Comparison of ENCODE assay signal across 14 mouse cellular contexts in genomic region chr16:14303676-14304075, GRCm38 (mm10). TPM values are rescaled to one million over a fixed set of nuclear protein-coding genes. Genes with fewer than 3 reads are reported as not detected.
DNase-seq lines count a peak whose midpoint lies in the region; ATAC-seq and TF ChIP-seq lines count a peak whose summit lies in the region.
"Had no signal": no experiment of that assay in that cellular context is flagged by ENCODE, and none has a peak within 500 bp of the region (broad histone marks: within the 10 kb centered on the region; RNA-seq: fewer than 3 reads in every experiment).

No protein-coding gene starts in this region.

- no peak overlapping the region for H3K4me3 ChIP-seq in forebrain, embryonic 10.5 days
- no peak overlapping the region for H3K4me3 ChIP-seq in forebrain, embryonic 11.5 days (ENCODE audit: low read depth, low read length)
- H3K4me3 ChIP-seq in lung, postnatal 0 days (ENCODE audit: low read depth, low read length): no peak overlapping the region

- ATAC-seq in forebrain, embryonic 11.5 days (replicated peaks; ENCODE audit: low FRiP score): no peak
- ATAC-seq in lung, postnatal 0 days: peak; percentile 72
- ATAC-seq in monocyte, adult 5-6 weeks (replicated peaks; ENCODE audit: insufficient number of reproducible peaks, low FRiP score, low TSS enrichment, poor library complexity, severe bottlenecking): no peak
- ATAC-seq: hindbrain, embryonic 16.5 days had no signal

- no peaks in the 10 kb centered on the region for H3K9me3 ChIP-seq in forebrain, embryonic 10.5 days
- no peaks in the 10 kb centered on the region for H3K9me3 ChIP-seq in forebrain, embryonic 11.5 days (ENCODE audit: control insufficient read depth, low read length)
- H3K9me3 ChIP-seq in lung, postnatal 0 days (ENCODE audit: low read length): no peaks in the 10 kb centered on the region

- no peak for TF ChIP-seq CTCF in lung, postnatal 0 days (IDR thresholded peaks at IDR 0.05)
- no peak for TF ChIP-seq CTCF in brain, embryonic 14.5 days (IDR thresholded peaks at IDR 0.05; ENCODE audit: borderline replicate concordance, extremely low read depth, insufficient read depth, insufficient read length)

- H3K4me1 ChIP-seq in forebrain, embryonic 10.5 days: no peaks in the 10 kb centered on the region
- H3K4me1 ChIP-seq in forebrain, embryonic 11.5 days (replicated peaks; ENCODE audit: control insufficient read depth, insufficient read depth, low read length): no peaks in the 10 kb centered on the region
- H3K4me1 ChIP-seq in lung, postnatal 0 days (ENCODE audit: insufficient read depth, low read depth, low read length): no peaks in the 10 kb centered on the region

- no peaks in the 10 kb centered on the region for H3K27me3 ChIP-seq in forebrain, embryonic 10.5 days (ENCODE audit: poor library complexity, severe bottlenecking)
- H3K27me3 ChIP-seq in forebrain, embryonic 11.5 days (ENCODE audit: control insufficient read depth, insufficient read depth, low read length): no peaks in the 10 kb centered on the region
- H3K27me3 ChIP-seq in lung, postnatal 0 days (replicated peaks; ENCODE audit: insufficient read depth, low read length): no peaks in the 10 kb centered on the region

- TF ChIP-seq EP300 in lung, postnatal 0 days (IDR thresholded peaks at IDR 0.05): no peak

- peaks cover 95% of the 10 kb centered on the region for H3K36me3 ChIP-seq in forebrain, embryonic 10.5 days (replicated peaks)
- peaks cover 2% of the 10 kb centered on the region; the same call in 1 of the 2 replicates for H3K36me3 ChIP-seq in forebrain, embryonic 11.5 days (ENCODE audit: control insufficient read depth, insufficient read depth, low read length)
- peaks cover 11% of the 10 kb centered on the region; the same call in 1 of the 2 replicates for H3K36me3 ChIP-seq in lung, postnatal 0 days (ENCODE audit: insufficient read depth, low read length)

- DNase-seq in forebrain, embryonic 10.5 days (ENCODE audit: extremely low spot score, low spot score): peak; percentile 14
- DNase-seq in forebrain, embryonic 11.5 days (ENCODE audit: low spot score): no peak
- peak; percentile 19 for DNase-seq in lung, postnatal 0 days (ENCODE audit: low spot score)
- no peak for DNase-seq in lung, postnatal 14 days
- DNase-seq in Muller cell, postnatal 12 days (ENCODE audit: inconsistent ontology term): peak; percentile 50
- DNase-seq in brain, embryonic 14.5 days (ENCODE audit: low read depth): peak; percentile 17
- no peak for DNase-seq in cerebellum, postnatal 4 days (ENCODE audit: low spot score in 2 of 2)
- DNase-seq: cerebellum, adult 11 months; liver; right cerebral cortex, postnatal 14 days had no signal

- H3K9ac ChIP-seq in forebrain, embryonic 11.5 days (ENCODE audit: low read length): no peak overlapping the region
- H3K9ac ChIP-seq in lung, postnatal 0 days (replicated peaks; ENCODE audit: low read depth): no peak overlapping the region

- no peak for TF ChIP-seq POLR2A in brain, embryonic 14.5 days (IDR thresholded peaks at IDR 0.05; ENCODE audit: borderline replicate concordance, extremely low read depth, insufficient read depth, insufficient read length, poor library complexity, severe bottlenecking)

- 86% methylated on average over 7 of the region's 7 CpGs for WGBS in forebrain, embryonic 10.5 days
- WGBS in forebrain, embryonic 11.5 days: 84% methylated on average over 7 of the region's 7 CpGs
- WGBS in lung, postnatal 0 days: 57% methylated on average over 7 of the region's 7 CpGs

- no peak overlapping the region for H3K4me2 ChIP-seq in forebrain, embryonic 11.5 days (ENCODE audit: low read depth, low read length, severe bottlenecking)
- no peak overlapping the region for H3K4me2 ChIP-seq in lung, postnatal 0 days (replicated peaks; ENCODE audit: low read depth, low read length)

- no peak overlapping the region for H3K27ac ChIP-seq in forebrain, embryonic 10.5 days
- H3K27ac ChIP-seq in forebrain, embryonic 11.5 days (ENCODE audit: low read depth, low read length): no peak overlapping the region
- H3K27ac ChIP-seq in lung, postnatal 0 days (ENCODE audit: low read length): no peak overlapping the region

RNA-seq across cellular contexts. Expression of gene Myh11, which starts 12.5 kb away (rescaled TPM):
- polyA plus RNA-seq in forebrain, embryonic 10.5 days (2016; fragmentation: Nextera tagmentation; extraction: Ambion mirVana): 0.06 TPM in 1 of 2 replicates, not detected in the other
- 0.09 and 0.12 TPM in 2 replicates for polyA plus RNA-seq in forebrain, embryonic 11.5 days (2014; fragmentation: Nextera tagmentation; extraction: Ambion mirVana)
- 15.1 and 20.7 TPM in 2 replicates for polyA plus RNA-seq in lung, postnatal 0 days (2015; fragmentation: Nextera tagmentation; extraction: Ambion mirVana)
- polyA plus RNA-seq in brain, embryonic 14.5 days (2012; rRNA removed): 0.25 and 0.74 TPM in 2 replicates
- 0.78 TPM in 1 of 3 replicates, not detected in the others for total RNA-seq in monocyte, adult 5-6 weeks (2017)
- total RNA-seq: granulocyte monocyte progenitor cell, adult 5-6 weeks; neutrophil, adult 5-6 weeks had no signal

RNA-seq across cellular contexts. Expression of gene Fopnl, which starts 13.5 kb away (rescaled TPM):
- polyA plus RNA-seq in forebrain, embryonic 10.5 days (2016; fragmentation: Nextera tagmentation; extraction: Ambion mirVana): 141 and 149 TPM in 2 replicates
- 168 and 174 TPM in 2 replicates for polyA plus RNA-seq in forebrain, embryonic 11.5 days (2014; fragmentation: Nextera tagmentation; extraction: Ambion mirVana)
- 89.2 and 91.4 TPM in 2 replicates for polyA plus RNA-seq in lung, postnatal 0 days (2015; fragmentation: Nextera tagmentation; extraction: Ambion mirVana)
- polyA plus RNA-seq in brain, embryonic 14.5 days (2012; rRNA removed): 83.0 and 95.1 TPM in 2 replicates
- 34.2 to 48.9 TPM (median 40.9 TPM) in 3 replicates for total RNA-seq in monocyte, adult 5-6 weeks (2017)

RNA-seq across cellular contexts. Expression of gene Abcc1, which starts 57.7 kb away (rescaled TPM):
- polyA plus RNA-seq in forebrain, embryonic 10.5 days (2016; fragmentation: Nextera tagmentation; extraction: Ambion mirVana): 9.8 and 10.4 TPM in 2 replicates
- polyA plus RNA-seq in forebrain, embryonic 11.5 days (2014; fragmentation: Nextera tagmentation; extraction: Ambion mirVana): 9.5 and 9.6 TPM in 2 replicates
- polyA plus RNA-seq in lung, postnatal 0 days (2015; fragmentation: Nextera tagmentation; extraction: Ambion mirVana): 5.0 and 7.2 TPM in 2 replicates
- polyA plus RNA-seq in brain, embryonic 14.5 days (2012; rRNA removed): 12.3 and 12.4 TPM in 2 replicates
- total RNA-seq in monocyte, adult 5-6 weeks (2017): 15.3 to 24.0 TPM (median 22.2 TPM) in 3 replicates

Comparison
In these comparisons a context has a peak if more than half of its experiments do, and no peak if none do; other contexts are left out.
1. DNase-seq: peak in forebrain, embryonic 10.5 days (single experiment), lung, postnatal 0 days (single experiment), Muller cell, postnatal 12 days (single experiment) and brain, embryonic 14.5 days (single experiment); none in forebrain, embryonic 11.5 days (single experiment), lung, postnatal 14 days (single experiment) and cerebellum, postnatal 4 days (0 of 2).